Mouse (Mus musculus) spleen, embryonic (tissue): ENCODE data around the gene Ugt3a2.

Experiments
- CTCF ChIA-PET: fragments of 350-600 bp; sonication (Branson Sonifier 250); formaldehyde crosslinking; loops from one replicate; lab custom pipeline; 2022; lab: Charles Lee

The Ugt3a2 gene

DNA sequence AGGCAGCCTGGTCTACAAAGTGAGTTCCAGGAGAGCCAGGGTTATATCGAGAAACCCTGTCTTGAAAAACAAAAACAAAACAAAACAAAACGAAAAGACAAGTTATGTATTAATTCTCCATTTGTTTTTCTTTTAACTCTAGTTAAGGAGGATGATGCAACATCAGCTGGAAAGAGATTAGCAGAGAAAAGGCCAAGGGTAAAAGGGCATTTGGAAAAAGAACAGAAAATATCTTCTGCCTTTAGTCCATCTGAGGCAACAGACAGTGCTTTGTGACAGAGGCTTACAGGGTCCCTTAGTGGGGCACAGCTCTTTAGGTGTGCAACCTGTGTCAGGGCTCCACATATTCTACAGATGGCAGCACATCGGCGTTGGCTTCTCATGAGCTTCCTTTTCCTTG lies at the start of gene Ugt3a2:
TSS of gene Ugt3a2 (plus strand) at position 210 of the 400 bp plus-strand sequence.
- CTCF ChIA-PET: no interaction called here

GRCm38 (mm10) chr15:9289660-9290059 lies 45.7 kb upstream of the Ugt3a2 start:
- CTCF ChIA-PET: no interaction called here

GRCm38 (mm10) chr15:9305978-9306692 lies 29.2 kb upstream of the Ugt3a2 start:
- CTCF ChIA-PET: no interaction called here

DNA sequence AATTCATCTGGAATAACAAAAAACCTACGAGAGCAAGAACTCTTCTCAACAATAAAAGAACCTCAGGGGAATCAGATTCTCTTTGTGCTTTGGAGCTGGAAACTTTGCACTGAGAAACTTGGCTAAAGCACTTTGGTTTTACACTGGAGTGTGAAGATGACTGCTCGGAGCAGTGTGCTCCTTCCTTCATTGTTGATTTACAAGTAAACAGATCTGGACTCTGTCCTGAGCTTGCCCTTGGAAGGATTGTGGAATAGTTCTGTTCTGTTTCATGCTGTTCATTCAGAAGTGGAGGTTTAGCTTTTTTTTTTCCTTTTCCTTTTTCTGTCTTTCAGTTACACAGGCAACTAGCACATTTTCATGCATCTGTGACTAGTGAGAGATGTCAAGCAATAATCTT lies 754 bp upstream of the Ugt3a2 start:
- CTCF ChIA-PET: no interaction called here

DNA sequence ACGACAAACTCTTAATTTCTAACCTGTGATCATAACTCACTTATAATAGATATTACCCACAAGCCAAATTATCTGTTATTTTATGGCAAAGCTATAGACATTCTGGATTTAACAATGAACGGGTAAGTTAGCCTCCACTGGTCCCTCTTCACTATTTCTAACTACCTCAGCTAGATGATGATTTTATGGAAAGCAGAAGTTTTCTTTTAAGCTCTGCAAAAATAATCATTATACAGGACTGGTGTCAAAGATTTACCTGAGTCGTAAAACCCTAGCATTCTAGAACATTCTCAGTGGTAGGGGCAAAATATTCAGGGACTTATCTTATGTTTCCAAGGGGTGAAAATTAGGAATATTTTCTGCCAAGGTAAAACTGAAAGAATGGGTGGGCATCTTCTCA lies 1.3 kb downstream of the Ugt3a2 start:
- CTCF ChIA-PET: no interaction called here

DNA sequence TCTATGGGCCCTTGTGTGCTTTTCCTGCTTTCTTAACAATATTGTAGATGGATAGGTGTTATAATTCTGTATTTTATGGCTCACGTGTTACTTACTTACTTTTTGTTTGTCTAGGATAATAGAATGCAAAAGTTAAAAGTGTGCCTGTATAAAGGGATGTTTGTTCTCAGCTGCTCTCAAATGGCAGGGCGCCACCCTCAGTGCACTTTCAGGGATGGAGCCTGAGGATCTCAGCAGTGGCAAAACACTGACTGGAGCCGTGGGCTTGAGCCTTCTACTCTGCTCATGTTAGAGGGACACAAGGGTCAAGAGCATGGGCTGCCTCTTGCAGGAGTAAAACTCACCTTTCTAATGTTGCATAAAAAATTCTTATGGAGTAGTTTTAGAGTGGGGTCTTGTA lies 1.7 kb downstream of the Ugt3a2 start:
- CTCF ChIA-PET: no interaction called here

GRCm38 (mm10) chr15:9348739-9349138 lies 13.4 kb downstream of the Ugt3a2 start:
- CTCF ChIA-PET: no interaction called here

DNA sequence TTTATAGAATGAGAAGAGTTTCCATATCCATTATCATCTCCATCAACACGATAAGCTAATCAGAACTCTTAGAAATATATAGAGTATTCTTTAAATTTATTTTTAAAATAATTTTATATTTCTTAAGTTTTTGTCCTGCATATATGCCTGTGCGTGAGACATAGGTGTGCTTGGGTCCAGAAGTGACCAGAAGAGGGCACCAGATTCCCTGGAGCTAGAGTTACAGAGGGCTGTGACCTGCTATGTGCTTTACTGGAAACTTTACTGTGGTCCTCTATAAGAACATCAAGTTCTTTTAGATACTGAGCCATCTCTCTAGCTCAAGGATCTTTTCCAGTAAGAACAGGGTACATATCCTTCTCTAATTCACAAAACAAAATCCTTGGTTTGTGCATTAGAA lies 27.5 kb downstream of the Ugt3a2 start:
- CTCF ChIA-PET: no interaction called here

DNA sequence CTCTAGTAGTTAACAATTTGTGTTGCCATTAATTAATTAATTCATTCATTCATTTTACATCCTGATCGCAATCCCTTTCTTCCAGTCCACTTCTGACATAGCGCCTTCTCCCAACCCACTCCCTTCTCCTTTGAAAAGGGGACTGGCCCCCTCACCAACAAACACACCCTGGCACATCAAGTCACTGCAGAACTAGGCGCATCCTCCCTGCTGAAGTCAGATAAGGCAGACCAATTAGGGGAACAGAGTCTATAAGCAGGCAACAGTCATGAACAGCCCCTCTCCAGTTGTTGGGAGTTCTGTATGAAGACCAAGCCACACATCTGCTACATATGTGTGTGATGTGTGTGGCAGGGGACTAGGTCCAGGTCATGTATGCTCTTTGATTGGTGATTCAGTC lies 33.4 kb downstream of the Ugt3a2 start:
- CTCF ChIA-PET: no interaction called here

GRCm38 (mm10) chr15:9376281-9376680 lies 40.9 kb downstream of the Ugt3a2 start:
- CTCF ChIA-PET: no interaction called here

DNA sequence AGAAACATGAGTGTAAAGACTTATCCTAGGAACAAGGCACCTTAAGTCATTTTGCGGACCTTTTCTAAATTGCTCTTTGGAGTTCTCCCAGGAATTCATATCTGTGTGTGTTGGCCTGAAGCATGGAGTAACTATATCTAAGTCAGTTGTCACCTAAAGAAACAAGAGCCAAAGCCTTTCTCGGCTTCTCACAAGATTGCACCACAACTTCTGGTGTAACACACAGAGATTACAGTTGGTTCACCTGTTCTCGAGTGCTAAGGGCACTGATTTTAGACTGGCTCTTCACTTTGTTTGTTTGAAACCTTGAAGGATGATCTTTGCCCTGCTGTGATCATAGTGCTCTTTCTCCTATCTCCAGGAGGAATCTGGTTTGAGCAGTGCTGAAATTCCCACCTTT lies 74.1 kb downstream of the Ugt3a2 start:
- CTCF ChIA-PET: no interaction called here
